Mouse (Mus musculus): ENCODE measurements around the gene Tnfsf11. TPM values are rescaled to one million over a fixed set of nuclear protein-coding genes. Genes with fewer than 3 reads are reported as not detected.
A peak's percentile ranks its signal among the peaks of the same experiment; 100 is the strongest.

The Tnfsf11 gene
- total RNA-seq, 2 experiments from 2014 or later = not detected

DNA sequence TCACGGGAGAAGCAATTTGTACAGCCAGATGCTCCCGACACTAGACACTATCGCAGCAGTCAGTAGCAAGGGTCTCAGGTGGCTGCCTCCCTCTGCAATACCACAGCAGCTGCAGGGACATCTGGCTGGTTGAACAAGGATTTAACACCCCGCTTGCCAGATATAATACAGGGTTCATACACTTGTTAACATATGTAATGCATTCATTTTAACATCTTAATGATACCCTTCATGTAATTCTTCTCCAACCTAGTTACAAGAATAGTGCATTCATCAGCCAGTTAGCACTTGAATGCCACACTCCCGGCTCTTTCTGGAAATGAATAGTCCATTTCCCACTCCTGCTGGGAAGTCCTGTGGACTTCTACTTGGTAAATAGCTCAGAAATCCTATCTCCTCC, 18.9 kb downstream of the Tnfsf11 start:
- DNase-seq (ENCODE audit: low spot score in 2 of 2) = no peak

DNA sequence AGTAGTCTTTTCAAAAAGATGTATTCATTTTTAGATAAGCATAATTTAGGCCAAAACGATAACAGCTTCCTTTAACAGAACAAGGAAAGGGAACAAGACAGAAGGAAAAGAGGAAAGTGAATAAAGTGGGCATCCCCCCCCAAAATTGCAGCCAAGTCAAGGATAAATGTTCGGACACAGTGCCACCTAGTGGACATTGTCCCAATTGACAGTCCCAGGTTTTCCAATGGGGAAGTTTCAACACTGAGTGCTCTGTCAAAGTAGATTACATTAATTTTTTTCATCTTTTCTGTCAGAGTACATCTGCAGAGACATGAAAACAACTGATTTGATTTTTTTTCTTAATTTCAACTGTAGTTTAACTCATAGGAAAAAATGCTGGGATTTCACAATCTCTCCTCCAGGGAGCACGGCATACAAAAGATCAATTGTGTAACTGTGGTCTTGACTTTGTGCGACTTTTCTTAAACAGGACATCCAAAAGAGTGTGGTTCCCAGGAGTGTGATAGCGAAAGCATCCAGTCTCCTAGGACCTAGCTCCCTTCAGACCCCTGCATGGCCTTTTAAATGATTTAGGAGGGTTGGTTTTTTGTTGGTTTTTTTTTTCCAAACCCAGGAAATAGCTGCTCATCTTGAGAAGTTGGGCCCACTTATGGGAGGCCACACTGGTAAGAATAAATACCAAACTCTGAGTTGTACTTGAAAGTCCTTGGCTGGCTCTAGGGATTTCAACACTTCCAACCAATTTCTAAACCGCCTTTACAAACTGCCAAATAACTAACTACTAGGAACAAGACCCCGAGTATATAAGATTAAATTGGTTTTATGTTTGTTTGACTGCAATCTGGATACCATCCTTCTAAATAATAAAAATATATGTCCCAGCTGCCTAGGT, 19.7 kb downstream of the Tnfsf11 start:
- DNase-seq (ENCODE audit: low spot score in 2 of 2) = peak; percentile 19 to 36

DNA sequence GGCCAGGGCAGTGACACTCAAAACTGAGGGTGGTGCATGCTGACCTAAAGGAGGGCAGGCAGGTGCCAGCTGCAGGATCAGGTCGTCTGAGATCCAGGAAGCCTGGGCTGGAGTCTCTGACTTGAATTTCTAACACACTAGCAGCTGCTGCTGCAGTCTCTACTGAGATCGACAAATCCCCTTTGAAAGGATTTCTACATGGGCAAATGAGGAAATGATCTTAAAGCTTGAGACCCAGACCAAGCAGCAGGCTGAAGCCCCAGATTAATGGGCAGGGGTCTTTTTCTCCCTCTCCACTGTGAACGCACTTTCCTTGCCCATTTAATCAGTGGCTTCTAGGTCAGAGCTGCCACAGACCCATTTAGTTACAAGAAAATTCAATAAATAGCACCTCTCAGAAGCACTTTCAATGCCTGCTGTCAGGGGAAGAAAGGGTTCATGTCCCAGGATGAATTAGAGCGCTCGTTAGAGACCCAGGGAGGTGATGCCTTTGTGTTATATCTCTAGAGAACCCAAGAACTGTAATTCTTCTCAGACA, 21.8 kb downstream of the Tnfsf11 start:
- no peak for DNase-seq (ENCODE audit: low spot score in 2 of 2)

DNA sequence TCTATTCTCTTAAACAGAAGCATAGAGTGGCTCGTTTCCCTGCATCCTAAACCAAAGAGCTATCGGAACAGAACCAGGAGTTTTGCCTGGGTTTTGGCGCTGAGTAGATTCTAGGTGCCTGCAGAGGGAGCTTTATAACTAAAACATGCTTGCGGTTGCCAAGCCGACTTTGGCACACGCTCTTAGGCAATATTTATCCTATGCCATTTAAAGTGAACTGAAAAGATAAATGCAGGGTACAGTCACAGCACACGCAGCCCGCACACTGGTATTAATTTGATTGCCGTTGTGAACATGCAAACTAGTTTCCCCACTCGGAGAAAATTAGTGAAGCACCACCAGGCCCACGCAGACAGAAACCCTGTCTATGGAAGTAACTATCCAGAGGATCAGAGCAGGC, 25.4 kb downstream of the Tnfsf11 start:
- no peak for DNase-seq (ENCODE audit: low spot score in 2 of 2)

DNA sequence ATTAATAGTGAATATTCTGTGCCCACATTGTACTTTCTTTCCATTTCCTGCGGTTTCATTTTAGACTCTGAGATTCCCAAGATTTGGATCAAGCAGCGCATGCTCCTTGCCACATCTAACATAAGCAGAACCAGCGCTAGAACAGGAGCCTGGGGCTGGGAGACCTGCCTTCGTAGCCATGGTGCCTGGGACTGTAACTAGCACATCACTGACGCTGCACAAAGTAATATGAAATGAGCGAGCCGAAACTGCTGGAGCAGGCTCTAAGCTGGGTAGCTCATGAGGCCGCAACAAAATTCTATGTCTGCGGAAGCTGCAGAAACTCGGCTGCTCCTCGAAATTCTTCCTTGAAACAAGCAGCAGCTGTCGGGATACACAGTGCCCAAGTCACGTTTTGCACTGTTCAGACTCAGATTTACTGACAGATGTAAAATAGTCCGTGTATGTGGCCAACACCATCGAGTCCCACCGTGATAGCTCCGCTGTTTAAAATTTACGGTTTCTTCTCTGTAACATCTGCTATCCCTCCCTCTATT, 31.4 kb downstream of the Tnfsf11 start:
- DNase-seq (ENCODE audit: low spot score in 2 of 2) = no peak

DNA sequence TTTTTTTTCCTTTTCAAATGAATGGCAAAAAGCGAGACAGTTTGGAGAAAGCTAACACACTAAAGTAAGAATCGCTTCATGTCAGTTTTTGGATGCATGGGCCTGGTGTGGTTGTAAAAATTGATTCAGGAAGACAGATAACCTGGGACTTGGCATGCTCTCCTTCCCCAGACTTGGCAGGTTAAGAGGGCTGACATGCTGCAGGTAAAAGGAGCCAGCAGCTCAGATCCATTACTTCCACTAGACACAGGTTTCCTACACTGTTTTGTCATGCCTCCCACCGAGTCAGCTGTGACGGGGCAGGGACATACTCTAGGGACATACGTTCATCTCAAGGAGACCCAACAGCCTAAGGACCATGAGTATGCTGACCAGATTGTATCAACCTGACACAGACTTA, 33.0 kb downstream of the Tnfsf11 start:
- DNase-seq (ENCODE audit: low spot score in 2 of 2) = no peak

DNA sequence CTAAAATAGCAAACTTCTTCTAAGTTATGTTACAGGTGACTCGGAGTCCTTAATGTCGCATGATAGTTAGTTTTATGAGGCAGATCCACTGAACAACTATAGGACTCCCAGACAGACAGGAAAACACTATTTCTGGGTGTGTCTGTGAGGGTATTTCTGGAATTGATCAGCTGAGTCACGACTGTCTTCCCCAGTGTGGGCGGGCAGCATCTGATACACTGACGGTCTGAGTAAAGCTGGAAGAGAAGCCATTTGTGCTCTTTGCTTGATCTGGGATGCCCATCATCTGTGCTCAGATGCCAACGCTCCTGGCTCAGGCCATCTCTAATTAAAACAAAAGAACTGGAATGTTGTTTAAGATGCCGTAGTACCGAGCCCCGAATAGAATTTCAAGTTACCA, 33.7 kb downstream of the Tnfsf11 start:
- DNase-seq (ENCODE audit: low spot score in 2 of 2) = no peak

DNA sequence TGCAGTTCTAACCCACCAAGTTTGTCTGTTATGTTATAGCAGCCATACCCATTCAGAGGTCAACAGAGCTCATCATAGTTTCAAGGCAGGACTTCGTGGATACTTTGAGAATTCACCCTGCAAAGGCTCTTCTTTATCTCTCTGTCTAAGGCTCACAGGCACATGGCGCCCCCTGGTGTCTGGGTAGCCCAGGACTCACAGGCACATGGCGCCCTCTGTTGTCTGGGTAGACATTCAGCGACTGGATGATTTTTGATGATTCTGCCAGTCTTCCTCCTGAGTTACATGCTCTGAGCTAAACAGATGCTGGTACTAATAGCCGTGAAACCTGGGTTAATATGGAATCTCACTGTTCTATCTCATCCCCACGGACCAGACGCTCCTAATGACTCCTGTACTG, 34.3 kb downstream of the Tnfsf11 start:
- DNase-seq (ENCODE audit: low spot score in 2 of 2) = peak; percentile 51 to 70

DNA sequence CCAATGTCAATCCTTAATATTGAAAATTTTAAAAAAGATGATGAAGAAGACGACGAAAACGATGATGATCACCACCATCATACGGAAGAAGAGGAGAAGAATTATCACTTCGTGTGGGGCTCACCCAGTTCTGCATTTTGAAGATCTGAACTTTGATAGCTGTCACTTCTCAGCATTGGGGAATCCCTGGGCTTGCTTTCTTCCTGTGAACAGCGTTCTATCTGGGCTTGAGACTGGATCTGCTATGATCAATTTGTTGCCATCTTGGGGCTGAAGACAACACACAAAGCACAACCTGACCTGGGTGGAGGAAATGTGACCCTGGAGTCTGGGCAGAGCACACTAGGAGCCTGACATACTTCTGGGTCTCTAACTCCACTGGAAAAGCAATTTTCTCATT, 43.0 kb downstream of the Tnfsf11 start:
- no peak for DNase-seq (ENCODE audit: low spot score in 2 of 2)

DNA sequence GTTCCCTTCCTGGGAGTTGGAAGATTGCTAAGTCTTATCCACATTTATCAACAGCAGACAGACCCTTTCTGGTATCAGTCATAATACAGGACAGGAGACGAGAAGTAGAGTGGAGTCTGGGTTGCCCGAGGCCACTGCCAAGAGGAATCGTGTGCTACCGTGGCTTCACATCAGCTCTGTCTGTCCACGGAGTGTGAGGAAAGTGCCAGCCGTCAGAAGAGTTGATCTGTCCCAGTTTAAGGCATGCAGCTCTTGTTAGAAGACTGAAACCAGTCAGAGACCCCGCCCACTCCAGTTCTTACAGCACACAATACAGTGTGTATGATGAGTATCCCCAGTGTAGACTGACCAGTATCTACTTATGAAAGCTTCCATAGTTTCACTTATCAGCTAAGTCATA, 45.2 kb downstream of the Tnfsf11 start:
- no peak for DNase-seq (ENCODE audit: low spot score in 2 of 2)

DNA sequence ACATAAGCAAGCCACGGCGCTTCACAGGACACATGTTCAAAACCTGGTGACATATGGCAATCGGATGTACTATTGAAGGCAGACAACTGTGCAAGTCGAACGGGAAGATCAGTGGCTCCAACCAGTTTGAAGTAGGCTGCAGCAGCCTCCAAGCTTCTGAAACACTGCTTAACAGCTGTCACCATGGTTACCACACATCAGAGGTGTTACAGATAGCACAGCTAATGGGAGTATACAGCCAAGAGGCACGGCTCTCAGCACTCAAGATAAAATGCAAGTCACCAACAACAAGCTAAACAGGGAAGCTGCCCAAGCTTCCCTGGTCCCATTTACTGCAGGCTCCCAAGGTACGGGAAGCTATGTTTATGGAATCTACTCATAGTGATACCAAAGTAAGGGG, 46.6 kb downstream of the Tnfsf11 start:
- DNase-seq (ENCODE audit: low spot score in 2 of 2) = no peak

DNA sequence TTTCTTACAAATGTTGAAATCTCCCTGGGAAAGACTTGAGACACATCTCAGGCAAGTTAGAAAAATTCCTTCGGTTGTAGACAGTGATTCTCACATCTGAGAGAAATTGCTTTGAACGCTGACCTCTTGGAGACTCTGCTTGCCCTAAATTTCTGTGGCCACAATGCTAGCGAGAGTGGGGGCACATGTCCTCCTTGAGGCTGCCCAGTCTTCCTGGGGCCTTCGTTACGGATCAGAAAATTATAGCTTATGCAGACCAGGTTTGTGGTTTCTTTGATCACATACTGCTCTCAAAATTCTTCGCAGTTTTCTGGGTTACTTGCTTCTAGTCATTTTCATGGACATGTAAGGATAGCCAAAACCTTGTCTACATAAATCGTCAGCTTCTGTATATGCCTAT, 53.8 kb downstream of the Tnfsf11 start:
- no peak for DNase-seq (ENCODE audit: low spot score in 2 of 2)

DNA sequence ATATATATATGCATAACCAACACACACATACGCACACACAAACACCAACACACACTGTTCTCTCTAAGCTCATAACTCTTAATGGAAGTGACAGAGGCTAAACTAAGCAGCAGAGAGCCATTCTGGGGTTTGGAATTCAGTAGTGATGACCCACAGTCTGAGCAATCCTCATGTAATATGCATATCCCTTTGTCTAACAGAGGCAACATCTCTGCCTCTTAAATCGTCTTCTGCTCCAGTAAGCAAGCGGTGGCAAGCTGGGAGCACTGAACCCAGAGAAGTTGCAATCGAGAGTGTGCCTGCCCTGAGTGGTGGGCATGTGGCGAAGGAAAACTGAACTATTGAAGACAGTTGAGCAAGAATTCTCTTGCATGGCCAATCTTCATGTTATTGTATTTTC, 61.2 kb downstream of the Tnfsf11 start:
- DNase-seq (ENCODE audit: low spot score in 2 of 2) = no peak

DNA sequence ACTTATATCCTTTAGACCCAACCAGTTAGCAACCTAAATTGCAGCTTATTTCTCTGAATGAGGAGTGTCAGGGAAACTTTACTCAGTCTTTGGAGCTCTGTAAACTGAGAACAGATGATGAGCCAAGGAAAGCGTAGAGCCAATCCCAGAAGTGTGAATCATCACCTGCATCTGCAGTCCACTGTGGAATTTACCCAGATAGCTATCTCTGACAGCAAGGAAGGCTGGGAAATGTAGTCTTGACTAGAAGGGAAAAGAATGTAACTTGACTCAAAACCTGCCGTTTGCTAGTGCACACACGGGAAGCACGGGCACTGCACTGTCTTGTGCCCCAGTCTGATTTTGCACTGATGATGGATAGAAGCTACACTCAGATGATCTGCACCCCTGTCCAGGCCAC, 63.0 kb downstream of the Tnfsf11 start:
- DNase-seq (ENCODE audit: low spot score in 2 of 2) = no peak

DNA sequence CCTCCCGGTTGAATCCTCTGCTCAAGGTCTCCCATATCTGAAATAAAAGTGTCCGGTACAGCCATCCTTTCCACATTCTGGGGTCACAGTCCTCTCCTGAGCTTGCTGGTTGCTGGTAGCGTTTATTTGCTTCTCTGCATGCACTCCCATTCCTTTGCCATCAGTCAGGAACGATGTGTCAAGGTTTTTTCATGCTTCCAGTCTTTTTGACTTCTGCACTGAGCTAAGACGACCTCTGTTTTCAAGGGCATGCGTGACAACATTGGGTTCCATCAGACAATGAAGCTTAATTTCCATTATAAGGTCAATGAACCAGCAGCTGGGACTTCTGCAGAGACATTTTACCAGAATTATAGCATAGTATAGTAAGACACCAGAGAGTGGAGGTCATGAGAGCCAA, 68.5 kb downstream of the Tnfsf11 start:
- DNase-seq (ENCODE audit: low spot score in 2 of 2) = no peak

DNA sequence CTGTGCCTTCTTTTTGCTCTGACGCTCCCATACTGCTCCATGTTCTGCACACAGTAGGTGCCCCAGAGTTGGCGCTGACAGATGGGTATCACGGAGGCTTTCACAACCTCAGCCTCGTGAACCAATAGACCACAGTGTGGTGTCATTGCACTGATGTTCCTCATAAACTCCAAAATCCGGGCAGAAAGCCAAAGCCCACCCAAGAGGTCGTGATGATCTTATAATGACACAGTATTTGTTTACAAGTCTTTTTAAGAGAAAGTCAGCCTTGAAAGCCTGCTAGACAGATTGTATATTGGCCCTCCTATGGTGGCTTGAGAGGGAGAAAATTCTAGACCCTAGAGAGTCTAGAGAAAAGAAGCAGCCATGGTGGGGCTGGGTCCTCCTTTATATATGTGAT, 70.6 kb downstream of the Tnfsf11 start:
- DNase-seq (ENCODE audit: low spot score in 2 of 2) = no peak

DNA sequence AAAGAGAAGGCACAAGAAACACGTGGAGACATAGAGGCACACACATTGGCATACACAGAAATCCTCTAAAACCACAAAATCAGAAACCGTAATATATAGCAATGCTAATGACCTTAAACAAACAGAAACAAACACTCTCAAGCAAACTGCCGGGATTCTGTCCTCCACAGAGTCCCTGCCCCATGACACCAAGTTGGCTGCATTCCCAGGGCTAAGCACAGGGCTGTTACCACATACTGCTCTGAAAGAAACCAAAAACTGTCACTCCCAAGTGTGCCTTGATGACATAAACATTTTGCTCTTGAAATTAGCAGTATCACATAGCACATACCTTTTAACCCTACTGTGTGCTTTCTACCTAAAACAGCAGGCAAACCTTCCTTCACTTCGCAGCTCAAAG, 71.7 kb downstream of the Tnfsf11 start:
- DNase-seq (ENCODE audit: low spot score in 2 of 2) = peak; percentile 50 to 62

DNA sequence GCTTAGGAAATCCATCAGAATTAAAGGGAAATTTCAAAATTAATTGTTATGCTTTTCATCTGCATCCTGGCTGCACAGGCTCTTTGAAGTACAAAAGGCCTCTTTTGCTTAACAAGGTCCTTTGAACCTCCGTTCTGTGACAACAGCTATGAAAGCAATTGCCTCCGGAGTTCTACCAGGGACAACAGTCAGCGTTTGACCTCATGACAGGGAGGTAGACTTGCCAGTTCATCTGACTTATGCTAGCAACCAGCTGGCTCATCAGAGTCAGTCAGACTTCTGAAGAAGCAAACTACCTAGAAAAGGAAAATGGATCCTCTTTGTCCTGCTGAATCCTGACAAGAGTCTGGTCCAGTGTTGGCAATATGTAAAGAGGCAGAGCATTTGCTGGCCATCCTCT, 72.5 kb downstream of the Tnfsf11 start:
- no peak for DNase-seq (ENCODE audit: low spot score in 2 of 2)

DNA sequence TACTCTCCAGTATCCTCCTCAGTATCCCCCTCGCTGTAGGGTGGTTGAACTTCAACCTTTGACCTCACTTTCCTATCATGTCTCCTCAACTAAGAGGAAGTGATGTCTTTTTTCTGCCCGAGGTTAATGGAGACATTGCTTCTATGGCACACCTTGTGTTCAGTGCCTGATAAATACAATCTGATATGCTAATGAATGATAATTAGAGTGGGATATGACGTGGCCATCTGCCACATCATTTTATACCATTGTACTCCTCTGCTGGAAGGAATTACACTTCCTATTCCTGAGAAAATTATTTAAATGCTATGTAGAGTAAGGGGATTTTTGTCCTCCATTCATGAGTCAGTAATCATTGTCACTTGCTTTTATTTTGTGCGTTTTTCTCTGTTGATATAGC, 78.8 kb downstream of the Tnfsf11 start:
- no peak for DNase-seq (ENCODE audit: low spot score in 2 of 2)

Measured in adrenal gland, adult 18-20 months (tissue).